Mouse (Mus musculus) cerebellum, adult 2 months (tissue): ENCODE results near the gene Dnajc9.

Experiments used
- CTCF ChIP-seq: fragments of 200-500 bp; IDR thresholded peaks from 2 replicates; pipeline ENCODE4 v1.5.1; 2011; ENCODE audit warnings: low read depth, mild to moderate bottlenecking, control low read depth, low read length, moderate library complexity, borderline replicate concordance; ENCODE audit not compliant: insufficient read depth
- POLR2A ChIP-seq: fragments of 200-500 bp; IDR thresholded peaks from 2 replicates; pipeline ENCODE4 v1.6.1; 2011; ENCODE audit warnings: low read length, control low read depth, borderline replicate concordance; ENCODE audit not compliant: insufficient read depth

GRCm38 (mm10) chr14:20397220-20397619 is 8.5 kb upstream of the Dnajc9 start:
- no peak for TF ChIP-seq CTCF
- no peak for TF ChIP-seq POLR2A
